18 mouse cellular contexts compared by ENCODE assay signal in the genomic region with DNA sequence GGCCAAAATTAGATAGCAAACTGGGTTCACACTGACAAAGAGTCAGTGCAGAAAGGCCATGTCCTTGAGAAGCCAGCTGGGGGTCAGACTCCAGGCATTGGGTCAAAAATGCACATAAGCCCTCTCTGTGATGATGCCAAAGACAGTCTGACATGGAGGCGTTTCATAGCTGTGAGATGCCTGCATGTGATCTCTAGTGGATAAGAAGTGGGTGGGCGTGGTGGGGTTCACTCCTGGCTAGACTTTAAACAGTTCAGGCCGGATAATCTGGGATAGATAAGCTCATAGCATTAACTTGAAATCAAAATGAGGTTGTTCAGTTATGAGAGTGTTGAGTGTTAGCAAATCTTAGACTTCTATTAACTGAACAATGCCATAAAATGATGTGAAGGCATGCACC.
DNase-seq lines count a peak whose midpoint lies in the region; ATAC-seq lines count a peak whose summit lies in the region.
"Had no signal": no experiment of that assay in that cellular context is flagged by ENCODE, and none has a peak within 500 bp of the region (broad histone marks: within the 10 kb centered on the region; RNA-seq: fewer than 3 reads in every experiment).

No protein-coding gene starts in this region.

- DNase-seq in heart, adult 11 months = peak; percentile 51
- DNase-seq in heart, embryonic 10.5 days (ENCODE audit: low spot score) = peak; percentile 58
- DNase-seq: adrenal gland, adult 2 months; adrenal gland, adult 8-10 months; adrenal gland, postnatal 10 days; adrenal gland, postnatal 14 days; adrenal gland, postnatal 25 days; adrenal gland, postnatal 36 days; B cell, adult 2 months; cerebellum, adult 11 months; cerebellum, adult 11-12 months; cerebellum, adult 18-20 months had no signal

- WGBS in heart, embryonic 11.5 days (ENCODE audit: insufficient replicate concordance) = 73% methylated on average over 3 of the region's 3 CpGs
- WGBS in heart, embryonic 10.5 days = 64% methylated on average over 3 of the region's 3 CpGs
- WGBS in heart, embryonic 12.5 days = 62% methylated on average over 3 of the region's 3 CpGs

- no peaks in the 10 kb centered on the region for H3K4me1 ChIP-seq in heart, embryonic 11.5 days (ENCODE audit: control insufficient read depth, insufficient read depth, low read length)
- H3K4me1 ChIP-seq in heart, embryonic 10.5 days = no peaks in the 10 kb centered on the region
- H3K4me1 ChIP-seq in heart, embryonic 12.5 days (replicated peaks) = no peaks in the 10 kb centered on the region

- no peak overlapping the region for H3K4me3 ChIP-seq in heart, embryonic 11.5 days (ENCODE audit: low read depth, low read length)
- no peak overlapping the region for H3K4me3 ChIP-seq in heart, embryonic 10.5 days
- H3K4me3 ChIP-seq in heart, embryonic 12.5 days = no peak overlapping the region

- H3K9me3 ChIP-seq in heart, embryonic 11.5 days (replicated peaks; ENCODE audit: control insufficient read depth, low read length) = no peaks in the 10 kb centered on the region
- no peaks in the 10 kb centered on the region for H3K9me3 ChIP-seq in heart, embryonic 10.5 days
- no peaks in the 10 kb centered on the region for H3K9me3 ChIP-seq in heart, embryonic 12.5 days (replicated peaks)

- H3K9ac ChIP-seq in heart, embryonic 11.5 days (ENCODE audit: low read depth, low read length) = no peak overlapping the region
- no peak overlapping the region for H3K9ac ChIP-seq in heart, embryonic 12.5 days

- H3K27me3 ChIP-seq in heart, embryonic 11.5 days (ENCODE audit: control insufficient read depth, insufficient read depth, low read length) = no peaks in the 10 kb centered on the region; the same call in 1 of the 2 replicates
- H3K27me3 ChIP-seq in heart, embryonic 10.5 days (ENCODE audit: insufficient read depth, poor library complexity, severe bottlenecking) = peaks cover 13% of the 10 kb centered on the region
- H3K27me3 ChIP-seq in heart, embryonic 12.5 days (replicated peaks) = no peaks in the 10 kb centered on the region

- no peak for ATAC-seq in heart, embryonic 11.5 days (replicated peaks; ENCODE audit: insufficient number of reproducible peaks, low FRiP score, low TSS enrichment)
- ATAC-seq in heart, embryonic 12.5 days (ENCODE audit: insufficient number of reproducible peaks, low FRiP score) = no peak
- ATAC-seq: activated CD4-positive, CD25-positive, alpha-beta regulatory T cell, adult 4 months; CD4-positive, CD25-positive, alpha-beta regulatory T cell, adult 4 months; Patski had no signal

- H3K36me3 ChIP-seq in heart, embryonic 11.5 days (ENCODE audit: control insufficient read depth, insufficient read depth, low read length) = no peaks in the 10 kb centered on the region
- H3K36me3 ChIP-seq in heart, embryonic 10.5 days = no peaks in the 10 kb centered on the region
- no peaks in the 10 kb centered on the region for H3K36me3 ChIP-seq in heart, embryonic 12.5 days
- H3K36me3 ChIP-seq: G1E had no signal

- no peak overlapping the region for H3K27ac ChIP-seq in heart, embryonic 11.5 days (ENCODE audit: low read depth, low read length)
- H3K27ac ChIP-seq in heart, embryonic 10.5 days = no peak overlapping the region
- H3K27ac ChIP-seq in heart, embryonic 12.5 days (ENCODE audit: poor library complexity, severe bottlenecking) = no peak overlapping the region

- no peak overlapping the region for H3K4me2 ChIP-seq in heart, embryonic 11.5 days
- no peak overlapping the region for H3K4me2 ChIP-seq in heart, embryonic 12.5 days
